Mouse (Mus musculus) C2C12 (cell line): ENCODE data around the gene S1pr4.

Experiments
- CTCF ChIP-seq: IDR thresholded peaks from one replicate; pipeline ENCODE4 v1.5.1; 2011; ENCODE audit not compliant: control insufficient read depth, insufficient read depth, insufficient read length
- MAX ChIP-seq: IDR thresholded peaks from one replicate; pipeline ENCODE4 v1.6.1; 2011; ENCODE audit warnings: mild to moderate bottlenecking, control low read depth
- MYOD1 ChIP-seq: IDR thresholded peaks from one replicate; pipeline ENCODE4 v1.6.1; 2011; ENCODE audit warnings: low read depth; ENCODE audit not compliant: control insufficient read depth, insufficient read length
- USF1 ChIP-seq: IDR thresholded peaks from one replicate; pipeline ENCODE4 v1.6.1; 2011; ENCODE audit warnings: low read depth, mild to moderate bottlenecking, control low read depth, moderate library complexity

DNA sequence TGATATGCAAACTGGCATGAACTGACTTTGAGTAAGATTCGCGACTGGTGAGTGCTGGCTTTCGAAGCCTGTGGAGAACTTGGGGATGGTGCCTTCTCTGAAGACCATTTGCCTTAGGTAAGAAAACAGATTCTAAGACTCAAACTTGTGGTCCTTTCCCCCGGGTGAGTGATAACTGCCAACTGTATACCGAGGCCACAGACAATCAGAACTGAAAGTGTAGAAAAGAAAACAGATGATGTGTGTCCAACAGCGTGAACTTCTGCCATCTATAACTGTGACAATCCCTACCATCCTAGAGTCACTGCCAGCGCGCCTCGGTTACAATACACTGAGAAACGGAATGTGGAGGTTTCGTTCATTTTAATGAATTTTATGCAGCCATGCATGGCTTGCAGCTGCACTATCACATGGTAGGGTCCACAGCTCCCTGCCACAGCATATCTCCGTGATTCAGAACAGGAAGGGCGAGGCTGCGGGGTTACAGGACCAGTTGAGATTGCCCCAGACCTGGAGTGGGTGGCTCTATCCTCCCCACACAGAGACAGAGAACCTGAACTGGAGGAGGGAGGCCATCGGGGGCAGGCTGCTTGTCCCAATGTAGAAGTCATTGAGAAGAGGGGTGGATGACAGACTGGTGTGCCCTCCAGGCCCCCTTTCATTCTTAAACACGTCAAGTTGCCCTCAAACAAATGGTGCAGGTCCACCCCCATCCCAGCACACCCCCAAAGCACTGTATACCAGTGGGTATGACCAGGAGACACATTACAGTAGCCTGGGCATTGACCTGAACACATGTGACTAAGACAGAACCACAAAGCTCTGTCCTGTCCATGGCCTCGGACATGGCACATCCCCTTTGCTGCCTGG, 2.3 kb downstream of the S1pr4 start:
- TF ChIP-seq MAX (no peak), CTCF (no peak), MYOD1 (no peak), USF1 (no peak)
